Mouse (Mus musculus) brain, embryonic 14.5 days (tissue): ENCODE measurements around the gene Mrgprh.

Source experiments
- CTCF ChIP-seq: fragments of 200-500 bp; IDR thresholded peaks from 2 replicates; pipeline ENCODE4 v1.5.1; 2012; ENCODE audit warnings: inconsistent platforms, mild to moderate bottlenecking, moderate library complexity, borderline replicate concordance; ENCODE audit not compliant: insufficient read depth, insufficient read length; ENCODE audit errors: extremely low read depth
- POLR2A ChIP-seq: fragments of 200-500 bp; IDR thresholded peaks from 2 replicates; pipeline ENCODE4 v1.6.1; 2012; ENCODE audit warnings: mild to moderate bottlenecking, inconsistent platforms, borderline replicate concordance; ENCODE audit not compliant: poor library complexity, insufficient read depth, insufficient read length, severe bottlenecking; ENCODE audit errors: extremely low read depth

GRCm38 (mm10) chr17:12857395-12857794 is 18.4 kb upstream of the Mrgprh start:
- TF ChIP-seq POLR2A: no peak
- TF ChIP-seq CTCF: no peak
